Mouse (Mus musculus) kidney, adult 2 months (tissue): Measurements from ENCODE around the gene Sec24c.

ENCODE experiments used
- CTCF ChIP-seq: fragments of 200-500 bp; conservative IDR thresholded peaks from 2 replicates; pipeline ENCODE4 v1.5.1; 2011; ENCODE audit warnings: low read depth, mild to moderate bottlenecking, control low read depth, low read length, moderate library complexity, mixed read lengths; ENCODE audit not compliant: insufficient read depth, insufficient read length
- POLR2A ChIP-seq: fragments of 200-500 bp; IDR thresholded peaks from one replicate; pipeline ENCODE4 v1.6.1; 2011; ENCODE audit warnings: low read depth, low read length, control low read depth

GRCm38 (mm10) chr14:20723006-20723405 lies 48.9 kb downstream of the Sec24c start:
- TF ChIP-seq POLR2A (no peak), CTCF (no peak)
